Mouse (Mus musculus) midbrain, embryonic 16.5 days (tissue): ENCODE results near the gene Atrnl1. TPM values are rescaled to one million over a fixed set of nuclear protein-coding genes. Genes with fewer than 3 reads are reported as not detected.

Experiments
- ATAC-seq: fragments of 200-750 bp; cut with Nextera tagmentation; 2 replicates; pipeline ENCODE4 v1.8.0; 2017; ENCODE audit warnings: moderate TSS enrichment
- H3K27ac ChIP-seq: fragments of 300-500 bp; sonication (generic); 2 replicates; pipeline ENCODE4 v1.5.1; 2014; ENCODE audit warnings: mild to moderate bottlenecking, low read length, mixed read lengths
- H3K27me3 ChIP-seq: fragments of 300-500 bp; sonication (generic); 2 replicates; pipeline ENCODE4 v1.6.1; 2014; ENCODE audit warnings: low read depth, low read length, mixed read lengths; ENCODE audit not compliant: control insufficient read depth, insufficient read depth
- H3K36me3 ChIP-seq: fragments of 300-500 bp; sonication (generic); 2 replicates; pipeline ENCODE4 v1.6.1; 2014; ENCODE audit warnings: mild to moderate bottlenecking, low read length, moderate library complexity, mixed read lengths; ENCODE audit not compliant: control insufficient read depth, insufficient read depth
- H3K4me1 ChIP-seq: fragments of 300-500 bp; sonication (generic); 2 replicates; pipeline ENCODE4 v1.6.1; 2014; ENCODE audit warnings: mild to moderate bottlenecking, low read length, mixed read lengths; ENCODE audit not compliant: control insufficient read depth, insufficient read depth
- H3K4me2 ChIP-seq: fragments of 300-500 bp; sonication (generic); 2 replicates; pipeline ENCODE4 v1.6.1; 2014; ENCODE audit warnings: mild to moderate bottlenecking, low read length, mixed read lengths
- H3K4me3 ChIP-seq: fragments of 300-500 bp; sonication (generic); 2 replicates; pipeline ENCODE4 v1.5.1; 2014; ENCODE audit warnings: low read depth, mild to moderate bottlenecking, low read length, moderate library complexity, mixed read lengths
- H3K9ac ChIP-seq: fragments of 300-500 bp; sonication (generic); 2 replicates; pipeline ENCODE4 v1.6.1; 2014; ENCODE audit warnings: low read depth, low read length, mixed read lengths
- H3K9me3 ChIP-seq: fragments of 300-500 bp; sonication (generic); replicated peaks from 2 replicates; pipeline ENCODE4 v1.6.1; 2014; ENCODE audit warnings: mild to moderate bottlenecking, low read length, mixed read lengths; ENCODE audit not compliant: control insufficient read depth, poor library complexity, severe bottlenecking
- WGBS: fragments of 180-500 bp; shearing (Covaris S2); extraction: QIAGEN DNeasy Blood & Tissue Kit; methylation state at CpG from one replicate; pipeline ENCODE4 v1.1.7; 2014; 5-methylcytosine and 5-hydroxymethylcytosine counted together
- polyA plus RNA-seq: library from polyadenylated mRNA; unstranded; fragments of >200 nt; fragmentation: Nextera tagmentation; extraction: Ambion mirVana; gene quantifications from 2 replicates; pipeline ENCODE4 v1.2.1, GENCODE M21; 2015

The Atrnl1 gene
- polyA plus RNA-seq, 1 experiment from 2014 or later: 8.3 TPM

DNA sequence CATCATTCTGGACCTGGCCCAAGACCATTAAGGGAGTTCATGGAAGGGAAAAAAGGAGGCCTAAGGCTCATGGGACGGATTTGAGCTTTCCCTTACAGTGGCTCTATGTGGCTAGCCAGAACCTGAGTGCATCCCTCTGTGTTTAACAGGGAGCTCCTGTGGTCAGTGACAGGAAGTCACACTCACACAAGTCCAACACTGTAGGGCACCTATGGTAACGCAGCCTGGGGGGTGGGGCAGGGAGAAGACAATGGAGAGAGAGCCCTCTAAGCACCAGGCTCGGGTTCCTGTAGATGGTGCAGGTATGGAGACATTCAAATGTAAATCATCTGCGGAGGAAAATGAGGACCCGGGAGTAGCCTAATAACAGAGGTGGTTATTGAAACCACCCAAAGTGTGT is 501.3 kb downstream of the Atrnl1 start:
- H3K36me3 ChIP-seq: no peaks in the 10 kb centered on the region
- H3K27me3 ChIP-seq: no peaks in the 10 kb centered on the region
- H3K9ac ChIP-seq: no peak overlapping the region
- H3K4me2 ChIP-seq: no peak overlapping the region
- peaks cover 9% of the 10 kb centered on the region; the same call in 1 of the 2 replicates for H3K4me1 ChIP-seq
- H3K9me3 ChIP-seq: no peaks in the 10 kb centered on the region
- no peak overlapping the region for H3K4me3 ChIP-seq
- ATAC-seq: no peak
- 46% methylated on average over 5 of the region's 5 CpGs for WGBS
- no peak overlapping the region for H3K27ac ChIP-seq

DNA sequence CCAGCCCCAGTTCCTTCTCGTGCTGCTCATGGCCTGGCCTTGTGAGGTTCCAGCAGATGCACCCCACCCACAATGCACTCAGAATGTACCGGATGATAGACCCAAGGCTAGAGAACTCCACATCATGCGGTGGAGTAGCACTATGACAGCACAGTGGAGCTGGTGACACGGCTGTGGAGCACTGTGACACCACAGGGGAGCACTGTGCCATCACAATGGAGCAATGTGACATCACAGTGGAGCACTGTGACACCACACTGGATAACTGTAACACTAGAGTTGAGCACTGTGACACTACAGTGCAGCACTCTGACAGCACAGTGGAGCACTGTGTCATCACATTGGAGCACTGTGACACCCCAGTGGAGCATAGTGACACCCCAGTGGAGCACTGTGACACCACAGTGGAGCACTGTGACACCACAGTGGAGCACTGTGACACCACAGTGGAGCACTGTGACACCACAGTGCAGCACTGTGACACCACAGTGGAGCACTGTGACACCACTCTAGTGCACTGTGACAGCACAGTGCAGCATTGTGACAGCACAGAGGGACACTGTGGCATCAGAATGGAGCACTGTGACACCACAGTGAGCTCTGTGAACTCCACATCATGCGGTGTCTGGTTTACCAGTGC is 502.4 kb downstream of the Atrnl1 start:
- WGBS: 85% methylated on average over 5 of the region's 5 CpGs
- Histone ChIP-seq H3K4me2 (no peak overlapping the region), H3K27ac (no peak overlapping the region), H3K9ac (no peak overlapping the region), H3K9me3 (no peaks in the 10 kb centered on the region), H3K4me3 (no peak overlapping the region), H3K36me3 (no peaks in the 10 kb centered on the region), H3K4me1 (0 out of 2 replicates have a peak, but pooled peaks cover 4% of the 10 kb centered on the region), H3K27me3 (no peaks in the 10 kb centered on the region)
- ATAC-seq: peak; percentile 89

GRCm38 (mm10) chr19:58117595-58117994 is 506.8 kb downstream of the Atrnl1 start:
- no peak overlapping the region for H3K4me2 ChIP-seq
- H3K4me3 ChIP-seq: no peak overlapping the region
- no peaks in the 10 kb centered on the region for H3K27me3 ChIP-seq
- WGBS: 86% methylated on average over 6 of the region's 6 CpGs
- 0 out of 2 replicates have a peak, but pooled peaks cover 2% of the 10 kb centered on the region for H3K4me1 ChIP-seq
- no peak overlapping the region for H3K27ac ChIP-seq
- no peaks in the 10 kb centered on the region for H3K9me3 ChIP-seq
- no peak for ATAC-seq
- H3K9ac ChIP-seq: no peak overlapping the region
- no peaks in the 10 kb centered on the region for H3K36me3 ChIP-seq

GRCm38 (mm10) chr19:58118141-58118835 is 507.5 kb downstream of the Atrnl1 start:
- Histone ChIP-seq H3K4me2 (no peak overlapping the region), H3K9ac (no peak overlapping the region)
- no peak for ATAC-seq

GRCm38 (mm10) chr19:58118864-58119263 is 508.0 kb downstream of the Atrnl1 start:
- Histone ChIP-seq H3K9ac (no peak overlapping the region), H3K4me1 (no peaks in the 10 kb centered on the region), H3K4me2 (no peak overlapping the region), H3K27ac (no peak overlapping the region), H3K9me3 (no peaks in the 10 kb centered on the region), H3K4me3 (no peak overlapping the region), H3K27me3 (no peaks in the 10 kb centered on the region), H3K36me3 (no peaks in the 10 kb centered on the region)
- WGBS: 93% methylated on average over 11 of the region's 11 CpGs
- ATAC-seq: no peak

More at GRCm38 (mm10) chr19:58118141-58118835, 507.5 kb downstream of the Atrnl1 start:
- H3K27me3 ChIP-seq: no peaks in the 10 kb centered on the region
- no peak overlapping the region for H3K4me3 ChIP-seq
- no peaks in the 10 kb centered on the region for H3K4me1 ChIP-seq
- no peaks in the 10 kb centered on the region for H3K36me3 ChIP-seq
- H3K27ac ChIP-seq: no peak overlapping the region
- H3K9me3 ChIP-seq: no peaks in the 10 kb centered on the region
- 75% methylated on average over 19 of the region's 19 CpGs for WGBS

GRCm38 (mm10) chr19:58119681-58120173 is 508.9 kb downstream of the Atrnl1 start:
- no peaks in the 10 kb centered on the region for H3K4me1 ChIP-seq
- WGBS: 83% methylated on average over 13 of the region's 13 CpGs
- H3K27ac ChIP-seq: no peak overlapping the region
- no peaks in the 10 kb centered on the region for H3K36me3 ChIP-seq
- no peak overlapping the region for H3K9ac ChIP-seq
- no peaks in the 10 kb centered on the region for H3K9me3 ChIP-seq
- no peak for ATAC-seq
- no peak overlapping the region for H3K4me2 ChIP-seq
- H3K27me3 ChIP-seq: no peaks in the 10 kb centered on the region
- H3K4me3 ChIP-seq: no peak overlapping the region

GRCm38 (mm10) chr19:58120661-58121060 is 509.8 kb downstream of the Atrnl1 start:
- Histone ChIP-seq H3K4me2 (no peak overlapping the region), H3K27ac (no peak overlapping the region), H3K9me3 (no peaks in the 10 kb centered on the region), H3K36me3 (no peaks in the 10 kb centered on the region), H3K9ac (no peak overlapping the region), H3K4me3 (no peak overlapping the region), H3K27me3 (no peaks in the 10 kb centered on the region), H3K4me1 (no peaks in the 10 kb centered on the region)
- 92% methylated on average over 9 of the region's 9 CpGs for WGBS
- no peak for ATAC-seq

- Histone ChIP-seq H3K4me2 (no peak overlapping the region), H3K4me1 (0 out of 2 replicates have a peak, but pooled peaks cover 2% of the 10 kb centered on the region), H3K27ac (no peak overlapping the region), H3K36me3 (no peaks in the 10 kb centered on the region), H3K9me3 (no peaks in the 10 kb centered on the region), H3K4me3 (no peak overlapping the region), H3K27me3 (no peaks in the 10 kb centered on the region), H3K9ac (no peak overlapping the region)
- no peak for ATAC-seq
- WGBS: 84% methylated on average over 6 of the region's 6 CpGs
Observed at GRCm38 (mm10) chr19:58121628-58122027, 510.8 kb downstream of the Atrnl1 start.

- Histone ChIP-seq H3K27me3 (no peaks in the 10 kb centered on the region), H3K4me3 (no peak overlapping the region), H3K4me2 (no peak overlapping the region), H3K27ac (no peak overlapping the region), H3K9ac (no peak overlapping the region), H3K4me1 (0 out of 2 replicates have a peak, but pooled peaks cover 3% of the 10 kb centered on the region), H3K36me3 (no peaks in the 10 kb centered on the region), H3K9me3 (no peaks in the 10 kb centered on the region)
- 91% methylated on average over 3 of the region's 3 CpGs for WGBS
- ATAC-seq: no peak
Observed at GRCm38 (mm10) chr19:58123620-58124019, 512.8 kb downstream of the Atrnl1 start.
